Mouse (Mus musculus) kidney, embryonic 15.5 days (tissue): ENCODE measurements around the gene Taf5l. TPM values are rescaled to one million over a fixed set of nuclear protein-coding genes. Genes with fewer than 3 reads are reported as not detected.
A peak's percentile ranks its signal among the peaks of the same experiment; 100 is the strongest.

Experiments used
- ATAC-seq: fragments of 200-750 bp; cut with Nextera tagmentation; replicated peaks from 2 replicates; pipeline ENCODE4 v1.8.0; 2017; ENCODE audit warnings: moderate TSS enrichment; ENCODE audit not compliant: low FRiP score
- H3K27ac ChIP-seq: fragments of 300-500 bp; sonication (generic); 2 replicates; pipeline ENCODE4 v1.5.1; 2015; ENCODE audit warnings: mild to moderate bottlenecking, inconsistent platforms
- H3K27me3 ChIP-seq: fragments of 300-500 bp; sonication (generic); 2 replicates; pipeline ENCODE4 v1.6.1; 2015; ENCODE audit warnings: inconsistent platforms
- H3K36me3 ChIP-seq: fragments of 300-500 bp; sonication (generic); 2 replicates; pipeline ENCODE4 v1.6.1; 2015; ENCODE audit warnings: inconsistent platforms
- H3K4me1 ChIP-seq: fragments of 300-500 bp; sonication (generic); 2 replicates; pipeline ENCODE4 v1.6.1; 2015; ENCODE audit warnings: inconsistent platforms
- H3K4me2 ChIP-seq: fragments of 300-500 bp; sonication (generic); 2 replicates; pipeline ENCODE4 v1.6.1; 2015; ENCODE audit warnings: moderate library complexity, mild to moderate bottlenecking, inconsistent platforms
- H3K4me3 ChIP-seq: fragments of 300-500 bp; sonication (generic); replicated peaks from 2 replicates; pipeline ENCODE4 v1.5.1; 2015; ENCODE audit warnings: mild to moderate bottlenecking, inconsistent platforms
- H3K9ac ChIP-seq: fragments of 300-500 bp; sonication (generic); 2 replicates; pipeline ENCODE4 v1.6.1; 2015; ENCODE audit warnings: mild to moderate bottlenecking, inconsistent platforms
- H3K9me3 ChIP-seq: fragments of 300-500 bp; sonication (generic); replicated peaks from 2 replicates; pipeline ENCODE4 v1.6.1; 2016; ENCODE audit warnings: inconsistent platforms
- WGBS: fragments of 180-500 bp; shearing (Covaris S2); methylation state at CpG from one replicate; pipeline ENCODE4 v1.1.7; 2015; ENCODE audit warnings: mixed read lengths; 5-methylcytosine and 5-hydroxymethylcytosine counted together
- polyA plus RNA-seq: library from polyadenylated mRNA; unstranded; fragments of >200 nt; fragmentation: Nextera tagmentation; extraction: Ambion mirVana; gene quantifications from 2 replicates; pipeline ENCODE4 v1.2.1, GENCODE M21; 2015

The Taf5l gene
- polyA plus RNA-seq, result 39.4 and 40.9 TPM in 2 replicates

DNA sequence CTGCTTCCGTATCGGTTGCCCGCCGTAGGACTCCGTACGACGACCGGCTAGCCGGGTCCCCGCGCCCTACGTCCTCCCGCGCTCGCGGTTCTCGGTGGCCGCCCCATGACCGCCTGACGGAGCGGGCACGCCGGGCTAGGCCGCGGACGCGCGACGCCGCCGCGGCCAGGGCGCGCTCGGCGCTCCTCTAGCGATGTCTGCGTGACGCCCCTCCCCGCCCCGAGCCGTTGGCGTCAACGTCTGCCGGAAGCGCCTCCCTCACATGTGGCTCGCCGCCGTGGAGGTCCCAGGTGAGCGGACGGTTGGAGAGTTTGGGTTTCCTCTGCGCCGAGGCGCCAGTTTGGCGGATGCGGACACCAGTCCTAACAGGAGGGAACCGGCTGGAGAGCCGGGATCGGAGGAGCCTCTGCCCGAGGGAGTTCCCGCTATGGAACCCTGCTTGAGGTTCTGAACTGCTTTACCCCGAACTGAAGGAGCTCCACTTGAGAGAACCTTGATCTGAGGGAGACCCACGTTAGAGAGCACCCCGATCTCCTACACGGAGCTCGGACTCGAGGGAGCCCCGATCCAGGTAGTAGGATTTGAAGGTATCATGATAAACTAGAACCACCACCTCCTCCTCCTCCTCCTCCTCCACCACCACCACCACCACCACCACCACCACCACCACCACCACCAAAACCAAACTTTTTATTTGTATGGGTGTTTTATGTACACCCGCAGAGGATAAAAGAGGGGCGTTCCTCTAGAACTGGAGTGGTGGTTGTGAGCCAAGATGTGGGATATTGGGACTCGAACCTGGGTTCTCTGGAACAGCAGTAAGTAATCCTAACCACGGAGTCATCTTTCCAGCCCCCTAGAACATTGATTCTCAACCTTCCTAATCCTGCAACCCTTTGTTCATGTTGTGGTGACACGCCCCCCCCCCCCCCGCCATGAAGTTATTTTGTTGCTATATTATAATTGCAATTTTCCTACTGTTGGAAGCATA lies at the start of gene Taf5l, which contains the start of gene Urb2:
Gene Taf5l (minus strand): TSS at position 161 of the 991 bp plus-strand sequence.
Gene Urb2 (plus strand): TSS at position 272 of the 991 bp plus-strand sequence.
- Histone ChIP-seq H3K36me3 (peaks cover 30% of the 10 kb centered on the region), H3K4me2 (peak within 1 kb of the TSS; percentile 65), H3K9ac (peak within 1 kb of the TSS; percentile 81), H3K27ac (peak within 1 kb of the TSS; percentile 94), H3K4me1 (peaks cover 28% of the 10 kb centered on the region), H3K9me3 (no peaks in the 10 kb centered on the region), H3K4me3 (peak within 1 kb of the TSS; percentile 91), H3K27me3 (no peaks in the 10 kb centered on the region)
- WGBS, result under 1% methylated on average over 58 of the region's 74 CpGs
- ATAC-seq, result peak; percentile 95

DNA sequence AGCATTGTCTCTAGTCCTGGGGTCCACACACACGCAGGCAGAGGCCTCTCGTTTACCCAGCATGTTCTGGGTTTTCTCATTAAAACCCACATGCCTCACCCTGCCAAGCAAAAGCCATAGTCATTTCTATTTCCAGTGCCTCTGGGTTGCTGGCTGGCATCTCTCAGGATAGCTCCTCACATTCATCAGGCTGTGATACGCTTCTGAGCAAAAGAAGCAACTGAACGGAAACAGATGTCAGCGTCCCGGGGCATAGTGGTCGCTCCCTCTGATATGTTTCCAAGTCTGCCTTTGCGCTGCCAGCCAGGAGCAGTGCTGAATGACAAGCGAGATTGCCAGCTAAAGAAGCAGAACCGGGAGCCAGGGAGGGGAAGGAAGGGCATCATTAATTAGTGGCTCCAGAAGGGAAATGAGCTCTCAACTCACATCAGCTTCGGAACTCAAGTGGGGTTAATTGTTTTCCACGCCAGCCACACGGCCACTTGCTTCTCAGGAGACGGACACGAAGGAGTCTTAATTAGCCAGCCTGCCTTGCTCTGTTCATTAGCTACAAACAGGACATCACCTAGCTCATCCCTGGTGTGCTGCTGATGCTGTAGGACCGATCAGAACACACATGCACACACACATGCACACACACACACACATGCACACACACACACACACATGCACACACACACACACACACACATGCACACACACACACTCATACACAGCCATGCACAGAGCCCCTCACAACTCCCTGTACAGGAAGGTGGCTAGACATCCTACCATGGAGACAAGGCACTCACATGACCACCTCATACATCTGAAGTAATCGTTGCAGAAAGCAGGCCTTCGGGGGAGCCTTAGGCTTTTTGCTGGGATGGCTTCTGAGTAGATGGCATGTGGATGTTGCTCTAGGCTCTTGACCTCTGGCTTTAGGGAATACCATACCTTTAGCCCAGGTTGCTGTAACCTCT lies 49.4 kb upstream of the Taf5l start:
- no peak for ATAC-seq
- H3K27ac ChIP-seq, result no peak overlapping the region
- no peaks in the 10 kb centered on the region for H3K9me3 ChIP-seq
- WGBS, result 30% methylated on average over 18 of the region's 18 CpGs
- peaks cover 15% of the 10 kb centered on the region for H3K4me1 ChIP-seq
- H3K27me3 ChIP-seq, result 0 out of 2 replicates have a peak, but pooled peaks cover 7% of the 10 kb centered on the region
- no peak overlapping the region for H3K4me3 ChIP-seq
- no peaks in the 10 kb centered on the region for H3K36me3 ChIP-seq
- H3K9ac ChIP-seq, result no peak overlapping the region
- H3K4me2 ChIP-seq, result peak overlapping the region; percentile 16; the same call in 1 of the 2 replicates

DNA sequence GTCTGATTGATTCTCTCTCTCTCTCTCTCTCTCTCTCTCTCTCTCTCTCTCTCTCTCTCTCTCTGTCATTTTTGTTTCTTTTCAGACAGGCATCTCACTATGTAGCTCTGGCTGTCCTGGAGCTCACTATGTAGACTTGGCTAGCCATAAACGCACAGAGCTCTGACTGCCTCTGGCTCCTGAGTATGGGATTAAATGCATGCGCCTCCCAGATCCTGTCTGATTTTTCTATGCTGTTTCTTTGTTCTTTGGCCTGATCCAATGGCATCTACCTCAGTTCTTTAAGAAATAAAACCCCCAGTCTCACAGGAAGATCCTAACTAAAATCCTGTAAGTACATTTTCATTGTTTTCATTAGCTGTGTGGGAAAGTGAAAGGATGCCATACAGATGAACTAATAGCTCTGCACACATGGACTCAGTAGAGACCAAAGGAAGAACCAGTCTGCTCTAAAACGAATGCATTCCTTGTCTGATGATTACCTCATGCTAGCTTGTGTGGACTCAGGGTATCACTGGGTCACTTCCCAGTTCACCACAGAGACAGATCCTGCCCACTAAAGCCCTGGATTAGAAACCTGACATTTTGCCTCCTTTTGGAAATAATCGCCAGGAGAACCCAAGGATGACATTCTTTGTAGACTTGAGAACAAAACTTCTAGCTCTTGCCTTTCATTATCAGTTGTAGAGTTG lies 46.0 kb upstream of the Taf5l start:
- H3K4me3 ChIP-seq, result no peak overlapping the region
- H3K27ac ChIP-seq, result no peak overlapping the region
- WGBS, result 78% methylated on average over 4 of the region's 4 CpGs
- H3K27me3 ChIP-seq, result 0 out of 2 replicates have a peak, but pooled peaks cover 5% of the 10 kb centered on the region
- no peak for ATAC-seq
- peaks cover 14% of the 10 kb centered on the region for H3K4me1 ChIP-seq
- H3K9ac ChIP-seq, result no peak overlapping the region
- H3K4me2 ChIP-seq, result no peak overlapping the region
- H3K9me3 ChIP-seq, result no peaks in the 10 kb centered on the region
- no peaks in the 10 kb centered on the region for H3K36me3 ChIP-seq

DNA sequence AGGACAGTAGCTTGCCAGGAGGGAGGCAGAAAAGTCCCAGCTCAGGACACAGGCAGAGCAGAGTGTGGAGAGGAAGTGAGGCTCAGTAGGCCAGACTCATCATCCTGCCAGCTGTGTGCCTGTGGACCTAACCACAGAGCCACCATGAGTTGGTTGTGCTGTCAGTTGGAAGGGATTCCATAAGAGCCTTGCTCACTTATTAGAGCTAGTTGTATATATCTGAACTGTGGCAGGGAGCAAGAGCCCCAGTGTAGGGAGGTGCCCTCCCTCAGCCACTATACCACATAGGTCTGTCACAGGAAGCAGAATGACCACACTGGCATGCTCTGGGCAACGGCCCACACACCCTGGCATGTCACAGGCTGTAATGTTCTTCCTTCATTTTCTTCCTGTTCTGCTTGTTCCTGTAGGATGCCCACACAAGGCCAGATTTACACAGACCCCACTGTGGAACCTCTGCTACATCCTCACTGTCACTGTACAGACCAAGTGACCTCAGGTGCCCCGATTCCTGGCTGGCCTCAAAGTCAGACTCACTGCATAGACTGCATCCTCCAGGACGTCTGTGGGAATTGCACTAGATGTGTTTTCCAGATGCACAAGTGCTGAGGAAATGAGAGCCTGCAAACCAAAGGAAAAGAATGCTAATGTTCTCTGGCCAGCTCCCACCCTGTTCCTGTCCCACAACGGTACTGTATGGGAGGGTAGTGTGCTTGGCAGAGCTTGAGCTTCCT lies 45.3 kb upstream of the Taf5l start:
- no peak overlapping the region for H3K4me3 ChIP-seq
- 47% methylated on average over 4 of the region's 4 CpGs for WGBS
- H3K9ac ChIP-seq, result no peak overlapping the region
- H3K4me1 ChIP-seq, result peaks cover 14% of the 10 kb centered on the region
- no peaks in the 10 kb centered on the region for H3K9me3 ChIP-seq
- H3K27ac ChIP-seq, result no peak overlapping the region
- no peak for ATAC-seq
- H3K36me3 ChIP-seq, result no peaks in the 10 kb centered on the region
- no peak overlapping the region for H3K4me2 ChIP-seq
- H3K27me3 ChIP-seq, result 0 out of 2 replicates have a peak, but pooled peaks cover 2% of the 10 kb centered on the region

DNA sequence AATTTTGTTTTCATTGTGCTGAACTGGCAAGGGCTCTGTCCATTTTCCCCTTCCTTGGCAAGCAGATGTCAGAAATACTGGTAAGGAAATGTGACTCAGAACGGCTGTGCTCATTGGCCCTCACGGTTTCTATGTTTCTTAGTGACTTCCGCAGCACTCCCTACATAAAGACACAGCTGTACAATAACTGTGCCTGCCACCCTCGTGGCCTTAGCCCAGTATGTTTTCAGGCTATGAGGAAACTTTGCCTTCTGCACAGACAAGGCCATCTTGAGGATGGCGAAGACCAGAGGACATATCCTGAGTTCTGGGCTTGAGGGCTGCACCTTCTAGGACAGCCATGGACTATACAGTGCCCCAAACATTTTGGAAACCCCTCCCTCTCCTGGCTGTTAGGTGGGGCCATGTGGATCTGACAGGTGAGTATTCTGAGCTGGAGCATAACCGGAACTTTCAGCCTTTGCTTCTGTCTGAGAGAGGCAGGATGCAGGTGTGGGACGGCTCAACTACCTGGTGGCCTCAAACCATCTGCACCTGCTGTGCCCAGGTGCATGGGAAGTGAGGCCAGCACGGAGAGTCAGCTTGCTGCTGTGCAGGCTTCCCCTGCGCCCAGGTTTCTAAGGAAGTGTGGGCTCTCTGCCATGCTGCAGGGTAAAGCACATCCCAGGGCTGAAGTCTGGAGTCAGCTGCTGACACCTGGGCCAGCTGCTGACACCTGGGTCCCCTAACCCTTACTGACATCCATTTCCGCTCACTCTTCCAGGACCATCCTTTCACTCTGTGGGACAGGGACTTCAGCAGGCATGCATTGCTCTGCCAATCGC lies 35.8 kb upstream of the Taf5l start:
- H3K4me1 ChIP-seq, result no peaks in the 10 kb centered on the region
- no peak overlapping the region for H3K4me3 ChIP-seq
- no peaks in the 10 kb centered on the region for H3K36me3 ChIP-seq
- H3K9me3 ChIP-seq, result no peaks in the 10 kb centered on the region
- no peak for ATAC-seq
- no peak overlapping the region for H3K27ac ChIP-seq
- no peak overlapping the region for H3K9ac ChIP-seq
- no peak overlapping the region for H3K4me2 ChIP-seq
- no peaks in the 10 kb centered on the region for H3K27me3 ChIP-seq
- WGBS, result 75% methylated on average over 11 of the region's 11 CpGs

DNA sequence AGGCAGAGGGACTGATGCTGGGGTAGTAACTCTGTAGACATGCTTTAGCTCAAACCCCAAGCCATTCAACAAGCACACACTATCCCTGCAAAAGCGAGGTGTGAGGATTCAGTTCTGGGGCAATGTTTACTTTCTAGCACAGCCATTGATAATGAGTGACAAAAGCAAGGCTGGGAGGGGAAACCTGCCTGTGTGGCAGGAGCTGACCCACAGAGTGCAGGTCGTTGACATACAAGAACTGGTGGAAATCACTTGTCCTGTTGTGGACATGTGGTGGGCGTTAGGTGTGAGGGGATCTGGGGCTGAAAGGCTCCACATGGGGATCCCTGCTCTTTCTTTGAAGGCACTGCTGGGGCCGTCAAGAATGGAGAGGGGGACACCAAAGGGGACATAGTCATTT lies 31.4 kb upstream of the Taf5l start:
- ATAC-seq, result no peak
- peaks cover 18% of the 10 kb centered on the region for H3K36me3 ChIP-seq

DNA sequence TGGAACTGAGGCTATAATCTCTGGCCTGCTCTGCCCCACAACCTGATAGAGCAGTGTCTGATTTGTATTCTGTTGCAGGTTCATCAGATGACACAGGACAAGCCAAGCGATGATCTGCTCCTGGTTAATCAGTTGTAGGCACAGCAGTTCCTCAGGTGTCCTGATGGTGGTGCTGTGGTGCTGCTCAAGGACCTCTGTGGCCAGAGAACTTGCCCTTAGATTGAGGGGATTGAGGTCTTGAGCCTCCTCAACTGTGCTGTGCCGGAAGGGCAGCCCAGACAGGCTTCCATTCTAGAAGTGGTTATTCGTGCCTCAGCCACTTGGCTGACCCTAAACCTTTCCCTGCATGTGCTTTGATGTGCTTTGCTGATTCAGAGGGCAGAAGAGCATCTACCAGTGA lies 30.9 kb upstream of the Taf5l start:
- H3K9me3 ChIP-seq, result no peaks in the 10 kb centered on the region
- 0 out of 2 replicates have a peak, but pooled peaks have one; percentile 12 for ATAC-seq
- no peaks in the 10 kb centered on the region for H3K27me3 ChIP-seq
- no peak overlapping the region for H3K4me3 ChIP-seq
- 19% methylated on average over 3 of the region's 3 CpGs for WGBS
- no peaks in the 10 kb centered on the region for H3K4me1 ChIP-seq
- peaks cover 23% of the 10 kb centered on the region for H3K36me3 ChIP-seq
- H3K9ac ChIP-seq, result no peak overlapping the region
- no peak overlapping the region for H3K4me2 ChIP-seq
- H3K27ac ChIP-seq, result no peak overlapping the region

More for the DNA sequence above, 31.4 kb upstream of the Taf5l start:
- Histone ChIP-seq H3K4me1 (no peaks in the 10 kb centered on the region), H3K4me3 (no peak overlapping the region), H3K4me2 (no peak overlapping the region), H3K27me3 (no peaks in the 10 kb centered on the region), H3K9me3 (no peaks in the 10 kb centered on the region), H3K27ac (no peak overlapping the region), H3K9ac (no peak overlapping the region)
- WGBS, result 39% methylated on average over 4 of the region's 4 CpGs

DNA sequence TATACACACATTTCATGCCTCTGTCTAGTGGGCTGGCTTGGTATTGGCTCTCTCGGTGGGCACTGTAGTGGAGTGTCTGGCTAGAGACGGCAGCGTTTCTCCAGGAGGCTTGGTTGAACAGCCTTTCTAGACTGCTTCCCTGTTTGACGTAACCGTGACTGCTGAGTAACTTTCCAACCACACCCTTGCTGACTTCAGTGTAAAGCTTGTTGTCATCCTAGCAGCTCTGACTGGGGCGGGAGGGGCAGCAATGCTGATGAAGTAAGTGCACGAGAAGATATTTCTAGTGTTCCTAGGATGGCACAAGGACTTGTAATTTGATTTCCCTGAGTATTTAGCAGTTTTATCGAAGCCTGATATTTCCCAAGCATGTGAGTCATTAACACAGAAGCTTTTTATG lies 24.7 kb upstream of the Taf5l start:
- WGBS, result 90% methylated on average over 8 of the region's 8 CpGs

DNA sequence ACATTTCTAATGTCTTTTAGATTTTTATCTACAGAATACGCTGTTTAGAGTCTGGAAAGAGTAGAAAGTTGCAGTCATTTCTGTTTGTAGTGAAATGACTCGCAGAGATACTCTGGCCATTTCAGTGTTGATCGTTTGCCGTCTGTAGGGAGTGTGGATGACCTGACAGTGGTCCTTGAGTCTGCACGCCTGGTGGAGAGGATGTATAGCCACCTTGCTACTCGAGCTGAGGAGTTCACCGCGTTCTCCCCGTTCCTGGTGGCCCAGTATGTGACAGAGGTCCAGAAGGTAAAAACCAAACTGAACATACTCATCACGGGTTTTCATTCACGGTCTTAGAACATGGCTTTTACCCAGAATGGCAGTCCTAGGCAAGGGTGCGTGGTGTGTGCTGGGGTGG lies 23.7 kb upstream of the Taf5l start:
- Histone ChIP-seq H3K9ac (no peak overlapping the region), H3K4me2 (no peak overlapping the region), H3K4me1 (no peaks in the 10 kb centered on the region), H3K27me3 (no peaks in the 10 kb centered on the region), H3K9me3 (no peaks in the 10 kb centered on the region), H3K4me3 (no peak overlapping the region), H3K36me3 (peaks cover 80% of the 10 kb centered on the region), H3K27ac (no peak overlapping the region)
- ATAC-seq, result no peak
- WGBS, result 94% methylated on average over 12 of the region's 12 CpGs

More for the DNA sequence above, 24.7 kb upstream of the Taf5l start:
- no peaks in the 10 kb centered on the region for H3K4me1 ChIP-seq
- no peak overlapping the region for H3K27ac ChIP-seq
- no peaks in the 10 kb centered on the region for H3K9me3 ChIP-seq
- no peak for ATAC-seq
- H3K4me2 ChIP-seq, result no peak overlapping the region
- peaks cover 75% of the 10 kb centered on the region for H3K36me3 ChIP-seq
- H3K9ac ChIP-seq, result no peak overlapping the region
- H3K4me3 ChIP-seq, result no peak overlapping the region
- H3K27me3 ChIP-seq, result no peaks in the 10 kb centered on the region

DNA sequence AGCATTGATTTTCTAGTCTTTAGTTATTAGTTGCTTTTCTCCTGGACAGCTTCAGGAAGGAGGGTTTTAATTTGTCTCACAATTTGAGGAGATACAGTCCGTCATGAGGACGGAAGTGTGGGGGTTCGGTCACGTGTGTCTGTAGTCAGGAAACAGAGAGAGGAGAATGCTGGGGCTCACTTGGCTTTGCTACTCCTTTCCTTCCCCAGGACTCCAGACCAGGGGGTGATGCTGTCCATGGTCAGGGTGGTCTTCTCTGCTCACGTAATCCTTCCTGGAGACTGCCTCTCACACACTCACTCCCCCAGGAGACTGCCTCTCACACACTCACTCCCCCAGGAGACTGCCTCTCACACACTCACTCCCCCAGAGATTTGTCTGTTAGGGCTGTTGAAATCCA lies 23.2 kb upstream of the Taf5l start:
- H3K4me2 ChIP-seq, result no peak overlapping the region
- H3K9ac ChIP-seq, result no peak overlapping the region
- H3K4me3 ChIP-seq, result no peak overlapping the region
- H3K4me1 ChIP-seq, result no peaks in the 10 kb centered on the region
- no peaks in the 10 kb centered on the region for H3K27me3 ChIP-seq
- no peaks in the 10 kb centered on the region for H3K9me3 ChIP-seq
- 79% methylated on average over 5 of the region's 5 CpGs for WGBS
- peaks cover 82% of the 10 kb centered on the region for H3K36me3 ChIP-seq
- H3K27ac ChIP-seq, result no peak overlapping the region
- no peak for ATAC-seq
